Mouse (Mus musculus) heart, postnatal 0 days (tissue): ENCODE data around the gene Plscr5. TPM values are rescaled to one million over a fixed set of nuclear protein-coding genes. Genes with fewer than 3 reads are reported as not detected.

Experiments
- ATAC-seq: fragments of 200-750 bp; cut with Nextera tagmentation; 2 replicates; pipeline ENCODE4 v1.8.0; 2017; ENCODE audit warnings: low read depth, moderate number of reproducible peaks, moderate library complexity; ENCODE audit not compliant: insufficient read depth
- DNase-seq: peaks from one replicate; pipeline ENCODE4 v3.0.0-alpha.2; 2016; ENCODE audit warnings: low spot score
- H3K27ac ChIP-seq: fragments of 300-500 bp; sonication (generic); 2 replicates; pipeline ENCODE4 v1.5.1; 2014; ENCODE audit warnings: low read depth, mild to moderate bottlenecking
- H3K27me3 ChIP-seq: fragments of 300-500 bp; sonication (generic); 2 replicates; pipeline ENCODE4 v1.6.1; 2014; ENCODE audit warnings: low read length, mixed read lengths; ENCODE audit not compliant: control insufficient read depth, insufficient read depth
- H3K36me3 ChIP-seq: fragments of 300-500 bp; sonication (generic); replicated peaks from 2 replicates; pipeline ENCODE4 v1.6.1; 2014; ENCODE audit warnings: low read length, mixed read lengths; ENCODE audit not compliant: control insufficient read depth, insufficient read depth
- H3K4me1 ChIP-seq: fragments of 300-500 bp; sonication (generic); 2 replicates; pipeline ENCODE4 v1.6.1; 2014; ENCODE audit warnings: antibody characterized with exemption; ENCODE audit not compliant: control insufficient read depth, insufficient read depth
- H3K4me2 ChIP-seq: fragments of 300-500 bp; sonication (generic); 2 replicates; pipeline ENCODE4 v1.6.1; 2014; ENCODE audit warnings: low read depth, mild to moderate bottlenecking, low read length, moderate library complexity
- H3K4me3 ChIP-seq: fragments of 300-500 bp; sonication (generic); 2 replicates; pipeline ENCODE4 v1.5.1; 2014; ENCODE audit warnings: low read depth, low read length
- H3K9ac ChIP-seq: fragments of 300-500 bp; sonication (generic); replicated peaks from 2 replicates; pipeline ENCODE4 v1.6.1; 2014; ENCODE audit warnings: low read depth, low read length, mixed read lengths
- H3K9me3 ChIP-seq: fragments of 300-500 bp; sonication (generic); replicated peaks from 2 replicates; pipeline ENCODE4 v1.6.1; 2016; ENCODE audit warnings: low read length; ENCODE audit not compliant: control insufficient read depth
- CTCF ChIP-seq: IDR thresholded peaks from 2 replicates; pipeline ENCODE4 v1.5.1; 2016; ENCODE audit warnings: antibody characterized with exemption, control low read depth, low read depth
- EP300 ChIP-seq: IDR thresholded peaks from 2 replicates; pipeline ENCODE4 v1.6.1; 2016; ENCODE audit warnings: antibody characterized with exemption, low read depth
- WGBS: fragments of 180-500 bp; shearing (Covaris S2); extraction: QIAGEN DNeasy Blood & Tissue Kit; methylation state at CpG from one replicate; pipeline ENCODE4 v1.1.7; 2014; 5-methylcytosine and 5-hydroxymethylcytosine counted together
- polyA plus RNA-seq: library from polyadenylated mRNA; unstranded; fragments of >200 nt; fragmentation: Nextera tagmentation; extraction: Ambion mirVana; gene quantifications from 2 replicates; pipeline ENCODE4 v1.2.1, GENCODE M21; 2015
- total RNA-seq: library from RNA; depleted of rRNA; stranded (reverse); fragments of >200 nt; gene quantifications from 2 replicates; pipeline ENCODE4 v1.2.3, GENCODE M21; 2014; ENCODE audit warnings: low replicate concordance

Gene Plscr5
- total and polyA plus RNA-seq, 2 experiments from 2014 or later = not detected

DNA sequence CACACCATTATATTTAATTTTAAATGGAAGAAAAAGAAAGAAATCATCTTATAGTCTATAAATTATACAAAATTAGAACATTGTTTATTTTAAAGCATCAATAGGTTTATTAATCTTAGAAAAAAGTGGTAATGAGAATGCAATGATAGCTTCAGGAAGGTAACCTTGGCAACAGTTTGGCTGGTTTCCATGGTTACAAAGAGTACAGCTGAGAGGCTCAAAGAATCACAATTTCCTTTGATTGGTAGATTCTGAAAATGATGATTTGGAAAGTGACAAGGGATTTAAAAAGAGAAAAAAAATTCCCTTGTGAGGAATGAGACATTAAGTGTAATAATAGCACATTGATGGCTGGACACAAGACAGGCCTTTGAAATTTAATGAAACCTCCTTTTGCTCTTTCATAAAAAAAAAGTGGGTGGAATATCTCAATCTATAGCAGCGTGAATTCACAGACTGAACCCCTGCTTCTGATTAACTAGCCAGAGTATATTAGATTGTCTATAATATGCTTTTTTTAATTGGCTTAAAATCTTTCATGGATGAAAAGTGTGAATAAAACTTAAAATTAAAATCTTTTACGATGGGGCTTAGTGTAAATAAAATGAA lies 13.8 kb upstream of the Plscr5 start:
- Histone ChIP-seq H3K36me3 (no peaks in the 10 kb centered on the region), H3K4me2 (no peak overlapping the region), H3K9ac (no peak overlapping the region), H3K27ac (no peak overlapping the region), H3K9me3 (no peaks in the 10 kb centered on the region), H3K4me1 (no peaks in the 10 kb centered on the region), H3K27me3 (no peaks in the 10 kb centered on the region), H3K4me3 (no peak overlapping the region)
- 73% methylated on average over 2 of the region's 2 CpGs for WGBS
- ATAC-seq (no peak), DNase-seq (no peak)
- TF ChIP-seq CTCF = no peak

DNA sequence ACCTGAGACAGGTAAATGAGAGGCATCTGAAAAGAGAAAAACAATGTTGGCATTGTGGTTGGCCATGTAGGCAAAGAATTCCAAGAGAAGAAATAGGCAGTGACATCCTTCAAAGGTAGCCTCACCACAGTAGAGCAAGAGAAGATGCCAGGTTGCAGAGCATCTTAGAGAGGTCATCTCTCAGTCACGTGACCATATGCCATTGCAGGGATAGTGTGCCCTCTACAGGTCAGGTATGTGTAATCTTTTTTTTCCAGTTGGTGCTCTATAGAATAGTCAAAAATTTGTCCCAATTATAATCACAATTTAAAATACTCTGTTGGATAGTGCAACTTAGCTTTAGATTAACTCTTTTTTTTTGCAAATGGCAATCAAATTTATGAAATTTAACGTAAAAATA lies 1.4 kb upstream of the Plscr5 start:
- ATAC-seq = no peak
- Histone ChIP-seq H3K4me2 (no peak overlapping the region), H3K27ac (no peak overlapping the region), H3K9ac (no peak overlapping the region), H3K9me3 (no peaks in the 10 kb centered on the region), H3K4me3 (no peak overlapping the region), H3K4me1 (no peaks in the 10 kb centered on the region), H3K36me3 (no peaks in the 10 kb centered on the region), H3K27me3 (no peaks in the 10 kb centered on the region)
- WGBS = 72% methylated on average over 2 of the region's 2 CpGs
- no peak for TF ChIP-seq EP300
- DNase-seq = no peak

DNA sequence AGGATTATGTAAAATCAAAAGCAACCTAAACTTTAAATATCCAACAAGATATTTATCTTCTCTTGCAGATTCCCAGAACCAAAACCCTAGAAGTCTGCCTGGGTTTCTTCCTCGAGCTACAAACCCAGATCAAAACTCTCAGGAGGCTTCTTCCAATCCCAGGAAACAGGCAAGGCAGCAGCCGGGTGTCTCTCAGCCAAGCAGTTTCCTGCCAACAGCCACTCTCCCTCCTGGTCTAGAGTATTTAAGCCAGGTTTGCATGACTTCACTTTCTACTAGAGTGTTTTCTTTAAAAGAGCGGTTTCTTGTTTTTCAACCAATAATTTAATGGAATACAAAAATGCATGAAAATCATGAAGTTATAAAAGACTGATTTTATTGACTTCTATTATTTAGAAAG lies 5.7 kb downstream of the Plscr5 start:
- 43% methylated on average over 3 of the region's 3 CpGs for WGBS
- H3K4me2 ChIP-seq = no peak overlapping the region
- no peak for DNase-seq
- no peak for TF ChIP-seq EP300
- TF ChIP-seq CTCF = no peak
- no peak overlapping the region for H3K9ac ChIP-seq
- H3K4me3 ChIP-seq = no peak overlapping the region
- H3K36me3 ChIP-seq = no peaks in the 10 kb centered on the region
- no peaks in the 10 kb centered on the region for H3K4me1 ChIP-seq
- ATAC-seq = no peak
- no peaks in the 10 kb centered on the region for H3K27me3 ChIP-seq
- H3K27ac ChIP-seq = no peak overlapping the region
- no peaks in the 10 kb centered on the region for H3K9me3 ChIP-seq

DNA sequence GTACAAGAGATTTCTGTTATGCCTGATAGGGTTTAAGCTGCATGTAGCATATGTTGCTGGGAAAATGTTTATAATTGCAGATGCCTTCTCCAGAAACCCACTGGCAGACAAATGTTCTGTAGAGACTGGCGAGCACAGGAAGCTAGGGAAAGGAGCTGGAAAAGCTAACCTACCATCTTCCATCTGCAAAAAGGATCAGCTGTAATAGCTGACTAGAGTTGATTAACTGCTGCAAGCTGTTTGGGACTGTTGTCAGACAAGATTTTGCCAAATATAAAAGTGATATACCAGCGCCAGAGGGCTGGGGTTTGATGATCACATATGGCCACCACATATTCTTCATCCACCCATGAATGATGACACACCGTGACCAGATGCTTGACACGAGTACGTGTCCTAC lies 6.8 kb downstream of the Plscr5 start:
- ATAC-seq = no peak
- H3K27ac ChIP-seq = no peak overlapping the region
- H3K9me3 ChIP-seq = no peaks in the 10 kb centered on the region
- no peaks in the 10 kb centered on the region for H3K4me1 ChIP-seq
- DNase-seq = no peak
- 81% methylated on average over 5 of the region's 5 CpGs for WGBS
- no peak overlapping the region for H3K4me3 ChIP-seq
- TF ChIP-seq EP300 (no peak), CTCF (no peak)
- no peaks in the 10 kb centered on the region for H3K27me3 ChIP-seq
- H3K4me2 ChIP-seq = no peak overlapping the region
- no peak overlapping the region for H3K9ac ChIP-seq
- no peaks in the 10 kb centered on the region for H3K36me3 ChIP-seq

DNA sequence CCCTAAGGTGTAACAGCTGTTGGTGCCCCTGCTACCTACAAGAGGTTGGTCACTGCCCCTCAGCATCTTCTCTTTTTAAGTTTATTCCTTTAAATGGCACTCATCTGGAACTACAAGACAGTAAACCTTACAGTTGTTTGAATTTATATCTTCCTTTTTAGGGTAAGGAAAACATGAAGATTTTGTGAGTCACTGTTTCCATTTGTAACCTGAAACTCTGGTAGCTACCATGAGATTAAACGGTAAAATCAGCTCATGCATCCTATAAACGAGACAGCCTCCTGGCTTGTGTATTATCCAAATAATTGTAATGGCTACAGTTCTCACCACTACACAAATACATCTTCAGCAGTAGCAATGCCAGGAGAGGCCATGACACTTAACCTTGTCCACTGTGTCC lies 11.7 kb downstream of the Plscr5 start:
- no peak for DNase-seq
- H3K4me2 ChIP-seq = no peak overlapping the region
- no peak for ATAC-seq
- TF ChIP-seq CTCF (no peak), EP300 (no peak)
- H3K4me3 ChIP-seq = no peak overlapping the region
- H3K9me3 ChIP-seq = no peaks in the 10 kb centered on the region
- no peaks in the 10 kb centered on the region for H3K27me3 ChIP-seq
- no peaks in the 10 kb centered on the region for H3K4me1 ChIP-seq
- WGBS = 43% methylated on average over 2 of the region's 2 CpGs
- H3K36me3 ChIP-seq = no peaks in the 10 kb centered on the region
- no peak overlapping the region for H3K27ac ChIP-seq
- no peak overlapping the region for H3K9ac ChIP-seq

DNA sequence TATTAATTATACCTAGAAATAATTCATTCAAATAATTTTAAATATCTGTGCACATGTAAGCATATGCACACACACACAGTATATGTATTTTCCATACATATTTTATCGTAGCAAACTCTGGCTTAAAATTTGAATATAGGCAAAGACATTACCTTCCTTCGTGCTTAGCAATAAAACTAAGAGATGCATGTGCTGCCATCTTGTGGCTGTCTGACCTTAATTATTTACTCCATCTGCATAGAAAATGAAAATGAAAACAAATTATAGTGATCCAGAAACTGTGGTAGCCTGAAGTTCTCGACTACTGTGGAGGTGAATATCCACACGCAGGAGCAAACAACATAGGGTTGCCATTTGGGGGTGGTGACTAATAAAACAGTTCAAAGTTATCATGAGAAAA lies 14.6 kb downstream of the Plscr5 start:
- H3K9ac ChIP-seq = no peak overlapping the region
- H3K4me2 ChIP-seq = peak overlapping the region; percentile 41
- H3K4me3 ChIP-seq = peak overlapping the region; percentile 25
- no peaks in the 10 kb centered on the region for H3K27me3 ChIP-seq
- no peaks in the 10 kb centered on the region for H3K4me1 ChIP-seq
- 32% methylated on average over 4 of the region's 4 CpGs for WGBS
- no peaks in the 10 kb centered on the region for H3K36me3 ChIP-seq
- no peak overlapping the region for H3K27ac ChIP-seq
- peak; percentile 39 for DNase-seq
- no peaks in the 10 kb centered on the region for H3K9me3 ChIP-seq
- ATAC-seq = no peak
- TF ChIP-seq EP300 (no peak), CTCF (peak; percentile 65)
